Mouse (Mus musculus): ENCODE data around the gene Asic3.

The Asic3 gene

DNA sequence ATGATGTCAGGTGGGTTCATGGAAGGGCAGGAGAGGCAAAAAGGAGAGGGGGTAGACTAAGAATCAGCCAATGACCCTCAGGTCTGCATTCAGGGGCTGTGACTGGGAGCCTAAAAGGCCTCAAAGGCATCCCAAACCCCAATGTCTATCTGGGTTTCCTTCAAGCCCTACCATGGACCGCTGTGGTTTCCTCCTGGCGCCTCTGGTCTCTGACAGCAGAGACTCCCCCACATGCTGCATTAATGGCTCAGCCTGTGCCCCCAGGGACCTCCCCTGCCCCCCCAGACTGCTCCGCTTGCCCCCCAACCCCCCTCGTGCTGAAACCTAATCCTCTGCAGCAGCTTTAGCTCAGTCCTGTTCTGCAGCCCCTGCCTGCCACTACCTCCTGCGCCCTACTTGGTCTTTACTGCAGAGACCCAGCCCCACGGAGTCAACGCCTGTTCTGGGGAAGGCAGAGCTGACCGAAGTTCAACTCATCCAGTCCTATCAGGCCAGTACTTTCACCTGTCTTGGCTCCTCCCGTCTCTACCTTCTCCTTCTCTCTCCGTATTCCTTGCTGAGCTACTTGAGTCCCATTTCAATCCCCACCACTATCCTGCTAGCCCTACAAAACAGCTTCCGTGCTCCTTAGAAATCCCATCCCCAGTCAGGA is at the start of gene Asic3:
Gene Asic3, plus strand, starts transcription at position 351 of the 652 bp plus-strand sequence.
- in situ Hi-C loops (cut with MboI; ENCODE audit: unreplicated experiment in 2 of 2), result loop anchor here in 1 of 2 experiments (25.0 kb wide), 1 partner anchor 174 kb away; the partner anchor contains the start of genes Abcf2 and Chpf2

- in situ Hi-C loops (cut with MboI; ENCODE audit: unreplicated experiment in 2 of 2), result loop anchor here (10.0 to 25.0 kb wide), 2 partner anchors 279 to 476 kb away; no protein-coding TSS in a partner anchor
Measured at GRCm38 (mm10) chr5:24363467-24363866, 49.7 kb upstream of the Asic3 start.

GRCm38 (mm10) chr5:24364061-24364460 is 49.1 kb upstream of the Asic3 start:
- in situ Hi-C loops (cut with MboI; ENCODE audit: unreplicated experiment in 2 of 2), result loop anchor here (10.0 to 25.0 kb wide), 2 partner anchors 279 to 477 kb away; no protein-coding TSS in a partner anchor

DNA sequence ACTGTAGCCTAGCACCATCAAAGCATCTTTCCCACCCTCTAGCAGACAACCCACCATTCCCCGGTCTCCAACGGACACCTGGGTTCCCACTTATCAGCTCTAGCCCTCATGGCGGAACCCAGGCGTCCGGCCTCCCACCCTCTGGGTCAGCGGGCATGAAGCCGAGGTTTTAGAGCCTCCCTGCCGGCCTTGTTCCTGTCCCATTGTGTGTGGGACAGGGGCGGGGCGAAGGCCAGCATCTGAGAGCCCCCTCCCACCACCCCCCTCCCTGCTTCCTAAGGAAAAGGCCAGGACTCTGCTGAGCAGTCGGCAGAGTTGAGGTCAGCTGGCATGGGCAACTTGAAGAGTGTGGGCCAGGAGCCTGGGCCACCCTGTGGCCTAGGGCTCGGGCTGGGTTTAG is 48.7 kb upstream of the Asic3 start, which contains the start of gene Nos3:
Gene Nos3, plus strand, starts transcription at position 303 of the 400 bp plus-strand sequence.
- in situ Hi-C loops (cut with MboI; ENCODE audit: unreplicated experiment in 2 of 2), result loop anchor here (10.0 to 25.0 kb wide), 2 partner anchors 280 to 477 kb away; no protein-coding TSS in a partner anchor

DNA sequence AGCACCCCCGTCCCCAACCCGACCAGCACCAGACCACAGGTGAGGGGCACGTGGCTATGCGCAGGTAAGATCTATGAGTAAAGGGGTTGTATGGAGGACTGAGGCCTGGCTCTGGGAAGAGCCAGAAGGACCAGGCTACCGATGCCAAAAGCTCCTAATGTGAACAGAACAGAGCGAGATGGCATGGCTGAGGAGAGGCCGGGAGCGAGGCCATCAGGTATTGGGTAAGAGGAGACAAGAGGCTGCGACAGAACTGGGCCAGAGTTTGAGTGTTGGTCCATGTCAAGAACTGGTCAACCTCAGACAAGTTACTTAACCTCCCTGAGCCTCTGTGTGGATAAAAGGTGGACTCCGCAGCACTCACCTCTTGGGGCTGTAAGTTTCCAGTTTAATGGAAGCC is 48.2 kb upstream of the Asic3 start:
- in situ Hi-C loops (cut with MboI; ENCODE audit: unreplicated experiment in 2 of 2), result loop anchor here (10.0 to 25.0 kb wide), 2 partner anchors 280 to 478 kb away; no protein-coding TSS in a partner anchor

GRCm38 (mm10) chr5:24365528-24365927 is 47.7 kb upstream of the Asic3 start:
- in situ Hi-C loops (cut with MboI; ENCODE audit: unreplicated experiment in 2 of 2), result loop anchor here (10.0 to 25.0 kb wide), 2 partner anchors 281 to 478 kb away; no protein-coding TSS in a partner anchor

DNA sequence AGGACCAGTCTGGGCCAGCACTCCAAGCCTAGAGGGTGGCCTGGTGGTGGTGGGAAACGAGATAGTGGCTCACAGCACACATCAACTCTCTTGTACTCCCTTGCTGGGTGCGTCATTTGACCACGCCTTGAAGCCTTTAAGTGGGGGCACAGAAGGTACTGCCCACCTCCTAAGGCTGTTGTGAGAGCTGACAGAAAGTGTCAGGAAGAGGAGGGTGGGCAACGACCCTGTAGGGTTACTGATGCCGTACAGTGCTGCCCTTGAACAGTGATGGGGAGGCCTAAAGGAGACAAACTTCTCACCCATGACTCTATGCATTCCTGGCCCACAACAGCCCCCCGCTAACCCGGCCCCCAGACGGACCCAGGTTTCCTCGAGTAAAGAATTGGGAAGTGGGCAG is 46.8 kb upstream of the Asic3 start:
- in situ Hi-C loops (cut with MboI; ENCODE audit: unreplicated experiment in 2 of 2), result loop anchor here (10.0 to 25.0 kb wide), 2 partner anchors 282 to 479 kb away; no protein-coding TSS in a partner anchor

GRCm38 (mm10) chr5:24369767-24370166 is 43.4 kb upstream of the Asic3 start:
- in situ Hi-C loops (cut with MboI; ENCODE audit: unreplicated experiment in 2 of 2), result loop anchor here (10.0 to 25.0 kb wide), 2 partner anchors 285 to 482 kb away; no protein-coding TSS in a partner anchor

DNA sequence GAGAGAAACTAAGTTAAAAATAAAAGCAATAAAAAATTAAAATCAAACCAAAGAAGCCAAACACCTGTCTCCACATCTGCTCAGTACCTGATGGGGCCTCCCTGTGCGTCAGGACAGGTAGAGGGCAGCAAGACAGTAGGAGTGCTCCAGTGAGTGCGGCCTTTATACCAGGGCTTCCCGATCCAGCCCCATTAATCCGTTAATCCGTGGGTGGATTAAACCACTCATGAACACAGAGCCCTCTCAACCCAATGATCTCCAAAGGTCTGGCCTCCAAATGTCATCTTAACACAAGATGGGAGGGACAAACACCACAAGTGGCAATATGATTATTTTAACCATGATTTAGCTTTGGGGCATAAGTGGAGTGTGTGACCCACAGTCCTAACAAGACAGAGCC is 39.4 kb upstream of the Asic3 start:
- in situ Hi-C loops (cut with MboI; ENCODE audit: unreplicated experiment in 2 of 2), result loop anchor here in 1 of 2 experiments (25.0 kb wide), 1 partner anchor 487 kb away; no protein-coding TSS in a partner anchor

- in situ Hi-C loops (cut with MboI; ENCODE audit: unreplicated experiment in 2 of 2), result loop anchor here in 1 of 2 experiments (25.0 kb wide), 1 partner anchor 487 kb away; no protein-coding TSS in a partner anchor
Measured at GRCm38 (mm10) chr5:24374216-24374615, 39.0 kb upstream of the Asic3 start.

GRCm38 (mm10) chr5:24374666-24375328 is 38.4 kb upstream of the Asic3 start:
- in situ Hi-C loops (cut with MboI; ENCODE audit: unreplicated experiment in 2 of 2), result loop anchor here (25.0 kb wide), 2 partner anchors 213 to 487 kb away; partner anchors contain the start of genes Abcf2 (in 1 of the 2) and Chpf2 (in 1 of the 2)

DNA sequence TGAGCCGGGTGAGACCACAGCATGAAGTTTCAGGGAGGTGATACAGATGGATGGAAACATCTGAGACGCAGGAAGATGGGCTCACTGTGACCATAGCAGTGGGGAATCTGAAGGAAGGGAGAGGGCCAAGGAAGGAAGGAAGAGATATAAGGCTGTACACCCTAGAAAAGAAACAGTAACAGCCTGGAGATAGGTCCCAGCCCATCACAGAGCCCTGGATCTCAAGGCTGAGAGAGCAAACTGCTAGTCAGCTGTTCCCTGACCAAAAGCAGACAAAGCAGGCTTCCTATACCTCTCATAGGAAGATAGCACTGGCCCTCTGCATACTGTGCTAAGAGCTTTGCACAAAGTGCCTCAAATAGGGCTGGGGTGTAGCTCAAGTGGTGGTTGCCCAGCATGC is 34.5 kb upstream of the Asic3 start:
- in situ Hi-C loops (cut with MboI; ENCODE audit: unreplicated experiment in 2 of 2), result loop anchor here in 1 of 2 experiments (25.0 kb wide), 1 partner anchor 209 kb away; the partner anchor contains the start of genes Abcf2 and Chpf2

DNA sequence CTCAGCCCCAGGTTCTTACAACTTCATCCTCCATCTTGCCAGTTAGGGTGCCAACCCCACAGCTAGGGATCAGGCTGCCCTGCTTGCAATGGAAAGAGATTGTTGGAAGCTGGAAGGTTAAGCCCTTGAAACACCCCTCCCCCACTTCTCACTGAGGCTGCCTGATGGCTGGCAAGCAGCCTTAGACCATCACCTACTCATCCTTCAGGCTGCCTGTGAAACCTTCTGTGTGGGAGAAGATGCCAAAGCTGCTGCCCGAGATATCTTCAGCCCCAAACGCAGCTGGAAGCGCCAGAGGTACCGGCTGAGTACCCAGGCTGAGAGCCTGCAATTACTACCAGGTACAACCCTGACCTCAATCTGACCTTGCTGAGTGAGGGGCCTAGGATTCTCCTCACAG is 33.7 kb upstream of the Asic3 start:
- in situ Hi-C loops (cut with MboI; ENCODE audit: unreplicated experiment in 2 of 2), result loop anchor here in 1 of 2 experiments (25.0 kb wide), 1 partner anchor 208 kb away; the partner anchor contains the start of genes Abcf2 and Chpf2

- in situ Hi-C loops (cut with MboI; ENCODE audit: unreplicated experiment in 2 of 2), result loop anchor here in 1 of 2 experiments (25.0 kb wide), 1 partner anchor 207 kb away; the partner anchor contains the start of genes Abcf2 and Chpf2
Measured at GRCm38 (mm10) chr5:24380499-24380898, 32.7 kb upstream of the Asic3 start.

DNA sequence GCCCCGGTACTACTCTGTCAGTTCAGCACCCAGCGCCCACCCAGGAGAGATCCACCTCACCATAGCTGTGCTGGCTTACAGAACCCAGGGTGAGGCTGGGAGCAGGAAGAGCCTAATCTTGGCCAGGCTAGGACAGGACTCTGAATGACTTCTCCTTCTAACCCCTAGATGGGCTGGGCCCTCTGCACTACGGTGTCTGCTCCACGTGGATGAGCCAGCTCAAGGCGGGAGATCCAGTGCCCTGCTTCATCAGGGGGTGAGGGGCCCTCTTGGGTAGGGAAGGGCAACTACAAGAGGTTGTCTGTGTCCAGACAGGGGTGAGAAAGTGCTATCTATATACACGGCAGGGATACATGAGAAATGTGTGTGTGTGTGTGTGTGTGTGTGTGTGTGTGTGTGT is 31.7 kb upstream of the Asic3 start:
- in situ Hi-C loops (cut with MboI; ENCODE audit: unreplicated experiment in 2 of 2), result loop anchor here in 1 of 2 experiments (25.0 kb wide), 1 partner anchor 206 kb away; the partner anchor contains the start of genes Abcf2 and Chpf2

DNA sequence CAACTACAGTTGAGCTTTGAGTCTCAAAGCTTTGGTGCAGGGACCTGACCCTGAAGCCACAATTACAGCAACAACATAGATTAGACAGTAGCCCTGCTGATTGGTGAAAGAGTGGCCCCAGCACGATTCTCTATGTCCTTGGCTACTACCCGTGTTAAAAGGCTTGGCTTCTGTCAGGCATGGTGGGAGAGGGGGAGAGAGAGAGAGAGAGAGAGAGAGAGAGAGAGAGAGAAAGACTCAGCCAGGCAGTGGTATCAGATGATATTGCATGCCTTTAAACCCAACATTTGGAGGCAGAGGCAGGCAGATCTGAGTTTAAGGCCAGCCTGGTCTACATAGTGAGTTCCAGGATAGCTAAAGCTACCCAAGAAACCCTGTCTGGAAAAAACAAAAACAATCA is 31.2 kb upstream of the Asic3 start:
- in situ Hi-C loops (cut with MboI; ENCODE audit: unreplicated experiment in 2 of 2), result loop anchor here in 1 of 2 experiments (25.0 kb wide), 1 partner anchor 205 kb away; the partner anchor contains the start of genes Abcf2 and Chpf2

- in situ Hi-C loops (cut with MboI; ENCODE audit: unreplicated experiment in 2 of 2), result loop anchor here in 1 of 2 experiments (25.0 kb wide), 1 partner anchor 204 kb away; the partner anchor contains the start of genes Abcf2 and Chpf2
Measured at GRCm38 (mm10) chr5:24383026-24383859, 29.9 kb upstream of the Asic3 start.

- in situ Hi-C loops (cut with MboI; ENCODE audit: unreplicated experiment in 2 of 2), result loop anchor here in 1 of 2 experiments (25.0 kb wide), 1 partner anchor 203 kb away; the partner anchor contains the start of genes Abcf2 and Chpf2
Measured at GRCm38 (mm10) chr5:24384407-24384806, 28.8 kb upstream of the Asic3 start.

GRCm38 (mm10) chr5:24385374-24385773 is 27.8 kb upstream of the Asic3 start:
- in situ Hi-C loops (cut with MboI; ENCODE audit: unreplicated experiment in 2 of 2), result loop anchor here in 1 of 2 experiments (25.0 kb wide), 1 partner anchor 202 kb away; the partner anchor contains the start of genes Abcf2 and Chpf2
